Mouse (Mus musculus) naive thymus-derived CD4-positive, alpha-beta T cell, adult 5 months (primary cell): ENCODE results near the gene Dbx2. TPM values are rescaled to one million over a fixed set of nuclear protein-coding genes. Genes with fewer than 3 reads are reported as not detected.

ENCODE experiments used
- polyA plus RNA-seq: library from polyadenylated mRNA; unstranded; fragments of 100-300 nt; shearing (Covaris generic); gene quantifications from one replicate; pipeline ENCODE4 v1.2.1, GENCODE M21; 2017

The Dbx2 gene
- polyA plus RNA-seq, result not detected

DNA sequence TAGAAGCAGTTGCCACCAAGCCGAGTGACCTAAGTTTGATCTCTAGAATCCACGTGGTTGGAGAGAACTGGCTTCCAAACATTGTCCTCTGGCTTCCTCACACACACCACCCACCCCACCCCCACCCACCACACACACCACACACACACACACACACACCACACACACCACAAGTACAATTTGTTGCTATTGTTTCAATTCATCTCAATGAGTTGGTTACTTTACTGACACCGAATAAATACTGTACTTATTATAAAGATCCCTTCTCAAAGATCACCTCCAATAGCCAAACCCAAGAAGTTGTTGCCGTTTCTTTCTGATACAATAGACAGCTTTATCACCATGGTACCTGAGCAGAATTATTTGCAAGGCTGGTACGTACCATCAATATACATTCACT lies at the start of gene Dbx2:
Gene Dbx2, minus strand, starts transcription at position 101 of the 400 bp plus-strand sequence.

Other genes starting within 250 kb of the Dbx2 start
- gene Nell2, start 127.4 kb downstream of the Dbx2 start, polyA plus RNA-seq, result not detected
- gene Ano6, start 134.9 kb upstream of the Dbx2 start, polyA plus RNA-seq, result 50.1 TPM